Mouse (Mus musculus) hindbrain, embryonic 11.5 days (tissue): ENCODE measurements at regions not wholly inside any gene's neighbourhood (a gene's known extent, or its start where the extent isn't known, plus 50 kb on each side); places are given as distances from the start of the nearest gene placed in this dataset.

Experiments
- ATAC-seq: fragments of 200-750 bp; cut with Nextera tagmentation; 2 replicates; pipeline ENCODE4 v1.8.0; 2017; ENCODE audit warnings: mild to moderate bottlenecking, moderate TSS enrichment, moderate library complexity; ENCODE audit not compliant: low FRiP score
- DNase-seq: peaks from one replicate; pipeline ENCODE4 v3.0.0-alpha.2; 2015; ENCODE audit warnings: low spot score
- H3K27ac ChIP-seq: fragments of 300-500 bp; sonication (generic); 2 replicates; pipeline ENCODE4 v1.5.1; 2014; ENCODE audit warnings: mild to moderate bottlenecking, low read depth, low read length
- H3K27me3 ChIP-seq: fragments of 300-500 bp; sonication (generic); 2 replicates; pipeline ENCODE4 v1.6.1; 2014; ENCODE audit warnings: mild to moderate bottlenecking, low read length, moderate library complexity, mixed read lengths; ENCODE audit not compliant: control insufficient read depth, insufficient read depth
- H3K36me3 ChIP-seq: fragments of 300-500 bp; sonication (generic); 2 replicates; pipeline ENCODE4 v1.6.1; 2014; ENCODE audit warnings: mild to moderate bottlenecking, low read length, moderate library complexity, mixed read lengths; ENCODE audit not compliant: control insufficient read depth, insufficient read depth
- H3K4me1 ChIP-seq: fragments of 300-500 bp; sonication (generic); replicated peaks from 2 replicates; pipeline ENCODE4 v1.6.1; 2014; ENCODE audit warnings: low read length, mixed read lengths; ENCODE audit not compliant: control insufficient read depth, insufficient read depth
- H3K4me2 ChIP-seq: fragments of 300-500 bp; sonication (generic); replicated peaks from 2 replicates; pipeline ENCODE4 v1.6.1; 2014; ENCODE audit warnings: mild to moderate bottlenecking, low read depth, low read length
- H3K4me3 ChIP-seq: fragments of 300-500 bp; sonication (generic); 2 replicates; pipeline ENCODE4 v1.5.1; 2014; ENCODE audit warnings: low read depth, low read length
- H3K9ac ChIP-seq: fragments of 300-500 bp; sonication (generic); 2 replicates; pipeline ENCODE4 v1.6.1; 2014; ENCODE audit warnings: low read depth, low read length
- H3K9me3 ChIP-seq: fragments of 300-500 bp; sonication (generic); 2 replicates; pipeline ENCODE4 v1.6.1; 2016; ENCODE audit warnings: low read length; ENCODE audit not compliant: control insufficient read depth
- WGBS: fragments of 180-500 bp; shearing (Covaris S2); extraction: QIAGEN DNeasy Blood & Tissue Kit; methylation state at CpG from one replicate; pipeline ENCODE4 v1.1.7; 2014; 5-methylcytosine and 5-hydroxymethylcytosine counted together

DNA sequence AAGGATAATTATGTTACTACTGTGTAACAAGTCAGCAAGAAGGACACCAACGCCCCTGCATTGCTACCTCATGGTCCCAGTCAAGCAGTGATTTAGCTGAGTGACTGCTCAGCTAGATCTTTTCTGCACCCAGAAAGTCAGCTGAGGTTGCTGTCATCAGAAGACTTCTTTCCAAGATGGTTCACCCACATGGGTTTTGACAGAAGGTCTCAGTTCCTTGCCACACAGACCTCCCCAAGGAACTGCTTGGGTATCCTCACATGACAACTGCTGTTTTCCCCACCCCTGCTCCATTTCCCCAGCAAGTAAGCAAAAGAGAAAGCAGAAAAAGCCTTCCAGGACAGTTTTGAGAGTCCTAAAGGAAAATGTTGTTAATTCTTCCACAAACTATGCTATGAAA is 163.9 kb downstream of the Tmem17 start:
- WGBS = 84% methylated on average over 1 of the region's 1 CpGs
- Histone ChIP-seq H3K27me3 (no peaks in the 10 kb centered on the region), H3K9ac (no peak overlapping the region), H3K27ac (no peak overlapping the region), H3K4me3 (no peak overlapping the region), H3K36me3 (no peaks in the 10 kb centered on the region), H3K4me1 (no peaks in the 10 kb centered on the region; the same call in 1 of the 2 replicates), H3K9me3 (no peaks in the 10 kb centered on the region), H3K4me2 (no peak overlapping the region)
- DNase-seq (no peak), ATAC-seq (no peak)

DNA sequence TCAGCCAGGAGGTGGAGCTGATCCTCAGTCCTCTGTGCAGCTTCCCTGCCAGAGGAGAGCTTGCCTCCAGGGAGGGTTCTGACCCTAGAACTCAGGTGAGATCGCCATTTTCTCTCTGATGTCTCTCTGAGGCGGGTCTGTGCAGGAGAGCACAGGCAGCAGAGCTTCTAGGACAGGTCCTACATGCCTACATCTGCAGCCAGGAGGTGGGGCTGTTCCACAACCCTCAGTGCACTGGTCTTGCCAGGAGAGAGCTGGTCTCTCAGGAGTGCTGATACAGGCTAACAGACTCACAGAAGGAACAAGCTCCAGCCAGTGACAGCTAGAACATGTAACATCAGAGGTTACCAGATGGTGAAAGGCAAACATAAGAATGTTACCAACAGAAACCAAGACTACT is 165.4 kb downstream of the Tmem17 start:
- Histone ChIP-seq H3K27ac (no peak overlapping the region), H3K4me1 (no peaks in the 10 kb centered on the region), H3K27me3 (no peaks in the 10 kb centered on the region), H3K9ac (no peak overlapping the region), H3K9me3 (no peaks in the 10 kb centered on the region), H3K4me3 (no peak overlapping the region), H3K36me3 (no peaks in the 10 kb centered on the region), H3K4me2 (no peak overlapping the region)
- 29% methylated on average over 2 of the region's 2 CpGs for WGBS
- ATAC-seq = no peak
- no peak for DNase-seq

DNA sequence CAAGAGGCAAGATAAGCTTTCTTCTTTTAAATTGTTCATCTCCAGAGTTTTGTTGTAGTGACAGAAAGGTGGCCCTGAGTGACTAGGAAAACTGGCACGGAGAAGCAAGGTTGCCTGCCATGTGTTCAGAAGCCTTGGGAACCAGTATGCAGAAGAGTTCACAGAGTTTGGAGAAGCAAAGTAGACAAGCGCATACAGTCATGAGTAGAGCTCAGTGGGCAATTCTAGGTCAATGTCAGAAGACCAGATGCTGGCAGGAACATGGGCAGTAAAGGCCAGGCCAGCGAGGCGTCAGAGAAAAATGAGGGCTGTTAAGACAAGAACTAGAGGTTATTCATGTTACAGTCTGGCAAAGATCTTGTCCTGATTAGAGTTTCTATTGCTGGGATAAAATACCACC is 172.7 kb downstream of the Tmem17 start:
- no peak for ATAC-seq
- no peak overlapping the region for H3K4me2 ChIP-seq
- H3K27ac ChIP-seq = no peak overlapping the region
- DNase-seq = no peak
- H3K9ac ChIP-seq = no peak overlapping the region
- H3K27me3 ChIP-seq = no peaks in the 10 kb centered on the region
- no peaks in the 10 kb centered on the region for H3K36me3 ChIP-seq
- H3K4me1 ChIP-seq = no peaks in the 10 kb centered on the region
- no peaks in the 10 kb centered on the region for H3K9me3 ChIP-seq
- 92% methylated on average over 4 of the region's 4 CpGs for WGBS
- no peak overlapping the region for H3K4me3 ChIP-seq

DNA sequence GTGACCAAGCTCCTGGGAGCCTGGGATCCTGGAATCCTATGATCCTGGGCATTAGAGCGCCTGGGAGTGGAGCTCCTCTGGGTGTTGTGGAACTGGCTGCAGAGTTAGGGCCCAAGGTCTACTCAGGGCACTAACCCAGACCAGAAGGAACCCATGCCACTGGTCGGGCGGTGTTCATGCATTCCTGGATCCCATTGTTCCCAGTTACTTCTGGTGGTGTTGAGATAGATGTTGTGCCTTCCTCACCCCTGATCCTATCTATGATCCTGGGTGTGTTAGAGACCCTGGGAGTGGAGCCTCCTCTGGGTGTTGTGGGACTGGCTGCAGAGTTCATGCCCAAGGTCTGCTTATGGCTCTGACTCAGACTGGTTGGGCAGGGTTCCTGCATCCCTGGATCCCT is 169.9 kb downstream of the B3gnt2 start:
- ATAC-seq = no peak
- no peak overlapping the region for H3K9ac ChIP-seq
- DNase-seq = no peak
- no peak overlapping the region for H3K4me3 ChIP-seq
- WGBS = 94% methylated on average over 3 of the region's 3 CpGs
- no peaks in the 10 kb centered on the region for H3K27me3 ChIP-seq
- no peaks in the 10 kb centered on the region for H3K4me1 ChIP-seq
- no peak overlapping the region for H3K27ac ChIP-seq
- no peak overlapping the region for H3K4me2 ChIP-seq
- no peaks in the 10 kb centered on the region for H3K36me3 ChIP-seq
- no peaks in the 10 kb centered on the region for H3K9me3 ChIP-seq

DNA sequence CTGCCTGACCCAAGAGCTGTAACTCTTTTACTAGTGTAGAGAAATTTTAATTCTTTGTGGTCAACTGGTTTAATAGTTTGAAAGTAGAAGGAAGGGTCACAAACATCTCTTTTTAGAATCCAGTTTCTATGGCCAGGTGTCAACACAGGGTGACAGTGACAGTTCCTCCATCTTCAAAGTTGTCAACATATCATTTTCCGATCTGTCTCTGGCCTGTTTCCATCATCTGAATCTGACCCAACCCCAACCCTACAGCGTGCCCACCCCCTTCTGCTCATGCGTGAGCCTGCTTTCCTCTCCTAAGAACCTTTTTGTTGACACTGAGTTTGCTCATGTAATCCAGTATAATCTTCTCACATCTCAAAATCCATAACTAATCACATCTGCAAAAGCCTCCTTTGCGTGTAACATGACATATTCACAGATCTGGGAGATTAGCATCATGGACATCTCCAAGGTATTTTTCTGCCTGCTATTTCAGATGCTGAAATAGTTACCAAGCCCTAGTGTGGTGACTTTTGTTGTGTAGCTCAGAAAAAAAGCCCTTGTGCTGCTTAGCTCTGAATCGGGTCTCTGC is 168.4 kb downstream of the B3gnt2 start:
- Histone ChIP-seq H3K4me3 (no peak overlapping the region), H3K36me3 (no peaks in the 10 kb centered on the region), H3K4me1 (no peaks in the 10 kb centered on the region), H3K9ac (no peak overlapping the region), H3K9me3 (no peaks in the 10 kb centered on the region), H3K27ac (no peak overlapping the region), H3K4me2 (no peak overlapping the region), H3K27me3 (no peaks in the 10 kb centered on the region)
- 81% methylated on average over 5 of the region's 5 CpGs for WGBS
- DNase-seq (no peak), ATAC-seq (no peak)

GRCm38 (mm10) chr11:22692941-22693341 is 167.8 kb downstream of the B3gnt2 start:
- no peaks in the 10 kb centered on the region for H3K27me3 ChIP-seq
- ATAC-seq (no peak), DNase-seq (no peak)
- no peaks in the 10 kb centered on the region for H3K9me3 ChIP-seq
- no peaks in the 10 kb centered on the region for H3K4me1 ChIP-seq
- H3K4me3 ChIP-seq = no peak overlapping the region
- H3K4me2 ChIP-seq = no peak overlapping the region
- H3K27ac ChIP-seq = no peak overlapping the region
- H3K36me3 ChIP-seq = no peaks in the 10 kb centered on the region
- 56% methylated on average over 1 of the region's 1 CpGs for WGBS
- no peak overlapping the region for H3K9ac ChIP-seq

DNA sequence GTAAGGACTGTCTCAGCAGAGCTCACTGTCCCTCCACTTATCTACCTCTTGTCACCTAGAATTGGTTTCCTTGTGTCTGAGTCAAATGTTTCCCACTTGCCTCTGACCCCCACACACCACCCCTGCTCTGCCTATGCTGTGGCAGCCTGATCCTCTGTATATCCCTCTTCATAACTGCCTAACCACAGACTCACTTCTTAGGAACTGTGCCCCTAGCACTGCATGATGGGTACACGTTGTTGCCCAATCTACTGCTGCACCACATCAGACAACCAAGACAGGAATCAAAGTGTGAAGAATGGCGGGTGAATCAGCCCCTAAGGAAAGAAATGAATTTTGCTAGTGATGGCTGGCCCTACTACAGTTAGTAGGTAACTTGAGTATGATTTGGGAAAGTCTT is 167.4 kb downstream of the B3gnt2 start:
- ATAC-seq (no peak), DNase-seq (no peak)
- Histone ChIP-seq H3K4me1 (no peaks in the 10 kb centered on the region), H3K36me3 (no peaks in the 10 kb centered on the region), H3K27me3 (no peaks in the 10 kb centered on the region), H3K4me3 (no peak overlapping the region), H3K9ac (no peak overlapping the region), H3K27ac (no peak overlapping the region), H3K4me2 (no peak overlapping the region), H3K9me3 (no peaks in the 10 kb centered on the region)
- WGBS = 91% methylated on average over 2 of the region's 2 CpGs

- H3K9me3 ChIP-seq = no peaks in the 10 kb centered on the region
- no peak overlapping the region for H3K4me2 ChIP-seq
- H3K4me3 ChIP-seq = no peak overlapping the region
- DNase-seq = no peak
- H3K4me1 ChIP-seq = no peaks in the 10 kb centered on the region
- no peak overlapping the region for H3K27ac ChIP-seq
- no peak for ATAC-seq
- WGBS = 77% methylated on average over 2 of the region's 2 CpGs
- H3K36me3 ChIP-seq = no peaks in the 10 kb centered on the region
- H3K9ac ChIP-seq = no peak overlapping the region
- no peaks in the 10 kb centered on the region for H3K27me3 ChIP-seq
Observed at GRCm38 (mm10) chr11:22693984-22694383, 166.8 kb downstream of the B3gnt2 start.

- WGBS = 84% methylated on average over 5 of the region's 5 CpGs
- H3K4me2 ChIP-seq = no peak overlapping the region
- no peak for DNase-seq
- no peaks in the 10 kb centered on the region for H3K27me3 ChIP-seq
- no peaks in the 10 kb centered on the region for H3K9me3 ChIP-seq
- H3K9ac ChIP-seq = no peak overlapping the region
- H3K4me1 ChIP-seq = no peaks in the 10 kb centered on the region
- no peak overlapping the region for H3K4me3 ChIP-seq
- no peaks in the 10 kb centered on the region for H3K36me3 ChIP-seq
- ATAC-seq = no peak
- H3K27ac ChIP-seq = no peak overlapping the region
Observed at GRCm38 (mm10) chr11:22694829-22695228, 165.9 kb downstream of the B3gnt2 start.
